Mouse (Mus musculus) B cell, adult (primary cell): ENCODE data around the gene Actn4. TPM values are rescaled to one million over a fixed set of nuclear protein-coding genes. Genes with fewer than 3 reads are reported as not detected.

Experiments used
- total RNA-seq: library from RNA; stranded (reverse); gene quantifications from 4 replicates; pipeline ENCODE4 v1.2.4, GENCODE M21; 2023; ENCODE audit not compliant: inconsistent age

The Actn4 gene
- total RNA-seq = 120 to 137 TPM (median 132 TPM) in 4 replicates

GRCm38 (mm10) chr7:28961927-28962670 is at the start of gene Actn4:
Actn4 (minus strand) TSS chr7:28962340.

GRCm38 (mm10) chr7:28981651-28982273 is 19.6 kb upstream of the Actn4 start, which contains the start of the genes Eif3k and Map4k1:
Eif3k (minus strand) TSS chr7:28981864.
Map4k1 (plus strand) TSS chr7:28982050.

GRCm38 (mm10) chr7:28881199-28881598 is 80.9 kb downstream of the Actn4 start, which contains the start of gene Capn12:
Capn12 (plus strand) TSS chr7:28881422.

GRCm38 (mm10) chr7:28863540-28863939 is 98.6 kb downstream of the Actn4 start, which contains the start of gene Lgals7:
Lgals7 (plus strand) TSS chr7:28863853.

Other genes with a start within 250 kb of the Actn4 start
- 0.67 to 2.4 TPM (median 1.3 TPM) in 4 replicates for gene Fbxo17, start 245.5 kb downstream of the Actn4 start, total RNA-seq
- 21.2 to 31.8 TPM (median 24.8 TPM) in 4 replicates for gene Mrps12, start 220.5 kb downstream of the Actn4 start, total RNA-seq
- 15.6 to 20.5 TPM (median 18.9 TPM) in 4 replicates for gene Sars2, start 220.3 kb downstream of the Actn4 start, total RNA-seq
- gene Ccer2, start 206.2 kb downstream of the Actn4 start, total RNA-seq = not detected in 4 replicates
- gene Sirt2, start 195.6 kb downstream of the Actn4 start, total RNA-seq = 82.0 to 92.0 TPM (median 86.4 TPM) in 4 replicates
- gene Nfkbib, start 194.8 kb downstream of the Actn4 start, total RNA-seq = 75.7 to 91.7 TPM (median 83.5 TPM) in 4 replicates
- 6.2 to 13.3 TPM (median 9.2 TPM) in 4 replicates for gene Rinl, start 173.4 kb downstream of the Actn4 start, total RNA-seq
- gene Hnrnpl, start 153.8 kb downstream of the Actn4 start, total RNA-seq = 570 to 678 TPM (median 611 TPM) in 4 replicates
- gene Ech1, start 137.1 kb downstream of the Actn4 start, total RNA-seq = 52.7 to 55.3 TPM (median 53.9 TPM) in 4 replicates
- gene Lgals4, start 128.5 kb downstream of the Actn4 start, total RNA-seq = 9.5 to 18.0 TPM (median 13.3 TPM) in 4 replicates
- not detected in 4 replicates for gene Lgals7, start 98.5 kb downstream of the Actn4 start, total RNA-seq
- gene Capn12, start 80.9 kb downstream of the Actn4 start, total RNA-seq = 0.15 TPM in 1 of 4 replicates, not detected in the others
- 261 to 296 TPM (median 278 TPM) in 4 replicates for gene Eif3k, start 19.5 kb upstream of the Actn4 start, total RNA-seq
- 348 to 381 TPM (median 367 TPM) in 4 replicates for gene Map4k1, start 19.7 kb upstream of the Actn4 start, total RNA-seq
- gene Ryr1, start 162.8 kb upstream of the Actn4 start, total RNA-seq = 0.39 to 0.64 TPM (median 0.42 TPM) in 4 replicates
- 2.6 to 6.3 TPM (median 3.7 TPM) in 4 replicates for gene Rasgrp4, start 172.5 kb upstream of the Actn4 start, total RNA-seq
- 27.4 to 34.3 TPM (median 28.2 TPM) in 4 replicates for gene Fam98c, start 193.9 kb upstream of the Actn4 start, total RNA-seq
- gene Ggn, start 207.9 kb upstream of the Actn4 start, total RNA-seq = not detected in 4 replicates
- gene Spred3, start 208.1 kb upstream of the Actn4 start, total RNA-seq = 2.1 to 3.2 TPM (median 2.7 TPM) in 4 replicates
- 229 to 259 TPM (median 253 TPM) in 4 replicates for gene Psmd8, start 218.4 kb upstream of the Actn4 start, total RNA-seq